Mouse (Mus musculus): Measurements from ENCODE around the gene Ssh2.

DNA sequence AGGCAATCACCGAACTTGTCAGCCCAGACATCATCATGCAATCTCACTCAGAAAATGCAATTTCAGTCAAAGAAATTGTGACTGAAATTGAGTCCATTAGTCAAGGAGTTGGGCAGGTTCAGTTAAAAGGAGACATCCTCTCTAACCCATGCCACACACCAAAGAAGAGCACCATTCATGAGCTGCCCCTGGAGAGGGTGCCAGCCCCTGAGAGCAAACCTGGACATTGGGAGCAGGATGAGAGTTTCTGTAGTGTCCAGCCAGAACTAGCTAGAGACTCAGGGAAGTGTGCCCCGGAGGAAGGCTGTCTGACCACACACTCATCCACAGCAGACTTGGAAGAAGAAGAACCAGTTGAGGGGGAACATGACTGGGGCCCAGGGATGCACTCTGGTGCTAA, 237.3 kb downstream of the Ssh2 start:
- TF ChIP-seq CTCF (IDR thresholded peaks at IDR 0.05; ENCODE audit: borderline replicate concordance, extremely low read depth, insufficient read depth, insufficient read length) = no peak
- no peak for TF ChIP-seq POLR2A (IDR thresholded peaks at IDR 0.05; ENCODE audit: borderline replicate concordance, extremely low read depth, insufficient read depth, insufficient read length, poor library complexity, severe bottlenecking)

All from brain, embryonic 14.5 days (tissue).